Mouse (Mus musculus) embryonic fibroblast, embryonic 13.5 days (primary cell): ENCODE data around the gene Fut1. TPM values are rescaled to one million over a fixed set of nuclear protein-coding genes. Genes with fewer than 3 reads are reported as not detected.

Experiments used
- H3K27ac ChIP-seq: 2 replicates; pipeline ENCODE4 v1.5.1; 2012; ENCODE audit warnings: low read length, control low read depth, inconsistent platforms; ENCODE audit not compliant: insufficient read depth
- H3K4me1 ChIP-seq: 2 replicates; pipeline ENCODE4 v1.6.1; 2011; ENCODE audit warnings: low read length; ENCODE audit not compliant: control insufficient read depth, insufficient read depth
- H3K4me3 ChIP-seq: 2 replicates; pipeline ENCODE4 v1.5.1; 2011; ENCODE audit warnings: mild to moderate bottlenecking, control low read depth, low read length; ENCODE audit not compliant: insufficient read depth
- CTCF ChIP-seq: IDR thresholded peaks from 2 replicates; pipeline ENCODE4 v1.5.1; 2011; ENCODE audit warnings: mild to moderate bottlenecking, control low read depth, low read length, moderate library complexity, borderline replicate concordance; ENCODE audit not compliant: insufficient read depth
- POLR2A ChIP-seq: IDR thresholded peaks from 2 replicates; pipeline ENCODE4 v1.6.1; 2011; ENCODE audit warnings: low read depth, mild to moderate bottlenecking, control low read depth, low read length, moderate library complexity
- polyA plus RNA-seq: library from polyadenylated mRNA; stranded (reverse); fragments of >200 nt; gene quantifications from 2 replicates; pipeline ENCODE4 v1.2.4, GENCODE M21; 2011; ENCODE audit warnings: low read depth; ENCODE audit not compliant: missing spikeins, insufficient read length

Fut1 gene
- polyA plus RNA-seq, 1 experiment = not detected

- TF ChIP-seq POLR2A = no peak
- no peak for TF ChIP-seq CTCF
- H3K4me1 ChIP-seq = no peaks in the 10 kb centered on the region
- no peak overlapping the region for H3K27ac ChIP-seq
- no peak overlapping the region for H3K4me3 ChIP-seq
Observed at GRCm38 (mm10) chr7:45667761-45668160, 50.7 kb downstream of the Fut1 start.

GRCm38 (mm10) chr7:45668921-45669320, 51.8 kb downstream of the Fut1 start:
- Histone ChIP-seq H3K4me3 (no peak overlapping the region), H3K27ac (no peak overlapping the region), H3K4me1 (no peaks in the 10 kb centered on the region)
- no peak for TF ChIP-seq POLR2A
- TF ChIP-seq CTCF = no peak

Other genes with a start within 250 kb of the Fut1 start
- gene Lin7b, start 246.7 kb upstream of the Fut1 start, polyA plus RNA-seq = 2.3 TPM in 1 of 2 replicates, not detected in the other
- gene Snrnp70, start 221.5 kb upstream of the Fut1 start, polyA plus RNA-seq = 407 and 463 TPM in 2 replicates
- gene Kcna7, start 211.6 kb upstream of the Fut1 start, polyA plus RNA-seq = not detected in 2 replicates
- 0.79 and 1.0 TPM in 2 replicates for gene Ntf5, start 203.6 kb upstream of the Fut1 start, polyA plus RNA-seq
- not detected in 2 replicates for gene Lhb, start 196.5 kb upstream of the Fut1 start, polyA plus RNA-seq
- gene Gys1, start 182.4 kb upstream of the Fut1 start, polyA plus RNA-seq = 47.6 and 58.2 TPM in 2 replicates
- 67.9 and 74.6 TPM in 2 replicates for gene Ruvbl2, start 179.2 kb upstream of the Fut1 start, polyA plus RNA-seq
- gene Ftl1, start 157.4 kb upstream of the Fut1 start, polyA plus RNA-seq = 3,506 and 4,699 TPM in 2 replicates
- gene Bax, start 150.4 kb upstream of the Fut1 start, polyA plus RNA-seq = 218 and 278 TPM in 2 replicates
- not detected in 2 replicates for gene Tulp2, start 135.4 kb upstream of the Fut1 start, polyA plus RNA-seq
- gene Gm45808, start 130.5 kb upstream of the Fut1 start, polyA plus RNA-seq = not detected in 2 replicates
- gene Dhdh, start 128.5 kb upstream of the Fut1 start, polyA plus RNA-seq = 0.68 and 1.2 TPM in 2 replicates
- 409 and 447 TPM in 2 replicates for gene Nucb1, start 106.9 kb upstream of the Fut1 start, polyA plus RNA-seq
- gene Ppp1r15a, start 91.0 kb upstream of the Fut1 start, polyA plus RNA-seq = 31.7 and 35.9 TPM in 2 replicates
- gene Plekha4, start 91.0 kb upstream of the Fut1 start, polyA plus RNA-seq = 9.1 and 11.4 TPM in 2 replicates
- not detected in 2 replicates for gene Hsd17b14, start 62.4 kb upstream of the Fut1 start, polyA plus RNA-seq
- 25.7 and 30.6 TPM in 2 replicates for gene Bcat2, start 47.1 kb upstream of the Fut1 start, polyA plus RNA-seq
- 1.4 and 5.2 TPM in 2 replicates for gene Fgf21, start 1.8 kb upstream of the Fut1 start, polyA plus RNA-seq
- not detected in 2 replicates for gene Izumo1, start 4.5 kb downstream of the Fut1 start, polyA plus RNA-seq
- gene Rasip1, start 10.2 kb downstream of the Fut1 start, polyA plus RNA-seq = 0.15 and 0.37 TPM in 2 replicates
- 0.70 and 1.8 TPM in 2 replicates for gene Mamstr, start 22.7 kb downstream of the Fut1 start, polyA plus RNA-seq
- not detected in 2 replicates for gene Fut2, start 49.1 kb downstream of the Fut1 start, polyA plus RNA-seq
- gene Ntn5, start 66.7 kb downstream of the Fut1 start, polyA plus RNA-seq = 0.58 TPM in 1 of 2 replicates, not detected in the other
- gene Sec1, start 77.1 kb downstream of the Fut1 start, polyA plus RNA-seq = 0.21 TPM in 1 of 2 replicates, not detected in the other
- 6.6 and 6.8 TPM in 2 replicates for gene Car11, start 82.6 kb downstream of the Fut1 start, polyA plus RNA-seq
- gene Dbp, start 87.8 kb downstream of the Fut1 start, polyA plus RNA-seq = 15.9 and 17.0 TPM in 2 replicates
- gene Rpl18, start 98.2 kb downstream of the Fut1 start, polyA plus RNA-seq = 1,118 and 1,143 TPM in 2 replicates
- gene Sphk2, start 100.7 kb downstream of the Fut1 start, polyA plus RNA-seq = 19.0 and 19.1 TPM in 2 replicates
- gene Fam83e, start 103.9 kb downstream of the Fut1 start, polyA plus RNA-seq = not detected in 2 replicates
- gene Spaca4, start 108.5 kb downstream of the Fut1 start, polyA plus RNA-seq = not detected in 2 replicates
- 5.5 and 8.7 TPM in 2 replicates for gene Lmtk3, start 166.4 kb downstream of the Fut1 start, polyA plus RNA-seq
- 0.44 TPM in 1 of 2 replicates, not detected in the other for gene Sult2b1, start 167.4 kb downstream of the Fut1 start, polyA plus RNA-seq
- 63.7 and 69.6 TPM in 2 replicates for gene Cyth2, start 197.3 kb downstream of the Fut1 start, polyA plus RNA-seq
- not detected in 2 replicates for gene Kcnj14, start 207.5 kb downstream of the Fut1 start, polyA plus RNA-seq
- gene Grwd1, start 213.7 kb downstream of the Fut1 start, polyA plus RNA-seq = 13.5 and 17.6 TPM in 2 replicates